Mouse (Mus musculus): Measurements from ENCODE around the gene Smim24. TPM values are rescaled to one million over a fixed set of nuclear protein-coding genes. Genes with fewer than 3 reads are reported as not detected.

The Smim24 gene
- polyA plus RNA-seq, 1 experiment from 2014 or later, result 2.8 TPM

DNA sequence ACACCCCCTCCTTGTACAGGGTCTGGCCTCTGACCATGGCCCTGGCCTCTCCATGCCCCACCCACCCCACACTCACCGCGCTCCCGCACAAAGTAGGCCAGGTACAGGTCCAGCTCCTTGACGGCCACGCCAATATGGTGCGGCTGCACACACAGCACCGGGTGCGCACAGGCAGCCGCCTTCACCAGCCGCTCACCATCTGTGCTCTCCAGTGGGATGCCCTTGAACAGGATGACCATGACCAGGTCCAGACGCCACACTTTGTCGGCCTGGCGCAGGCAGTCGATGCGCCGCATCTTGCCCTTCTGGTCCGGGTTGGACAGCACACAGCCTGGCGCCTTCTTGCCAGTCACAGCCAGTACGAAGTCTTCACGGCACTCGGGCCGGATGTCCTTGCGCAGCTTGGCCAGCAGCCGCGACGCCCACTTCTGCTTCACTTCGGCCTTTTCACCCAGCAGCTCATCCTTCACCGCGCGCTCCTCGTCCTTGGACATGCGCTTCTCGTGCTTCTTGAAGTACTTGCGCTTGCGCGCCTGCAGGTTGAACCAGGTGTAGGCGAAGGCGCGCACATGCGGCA lies 27.4 kb downstream of the Smim24 start:
- H3K4me2 ChIP-seq (replicated peaks), result no peak overlapping the region
- peaks cover 62% of the 10 kb centered on the region for H3K27me3 ChIP-seq
- H3K9ac ChIP-seq (replicated peaks), result no peak overlapping the region
- 87% methylated on average over 40 of the region's 40 CpGs for WGBS
- no peak overlapping the region for H3K27ac ChIP-seq (replicated peaks)
- peaks cover 48% of the 10 kb centered on the region for H3K4me1 ChIP-seq
- no peak overlapping the region for H3K4me3 ChIP-seq
- H3K9me3 ChIP-seq, result no peaks in the 10 kb centered on the region
- H3K36me3 ChIP-seq, result 0 out of 2 replicates have a peak, but pooled peaks cover 5% of the 10 kb centered on the region
- no peak for ATAC-seq (ENCODE audit: low FRiP score, low read depth)

DNA sequence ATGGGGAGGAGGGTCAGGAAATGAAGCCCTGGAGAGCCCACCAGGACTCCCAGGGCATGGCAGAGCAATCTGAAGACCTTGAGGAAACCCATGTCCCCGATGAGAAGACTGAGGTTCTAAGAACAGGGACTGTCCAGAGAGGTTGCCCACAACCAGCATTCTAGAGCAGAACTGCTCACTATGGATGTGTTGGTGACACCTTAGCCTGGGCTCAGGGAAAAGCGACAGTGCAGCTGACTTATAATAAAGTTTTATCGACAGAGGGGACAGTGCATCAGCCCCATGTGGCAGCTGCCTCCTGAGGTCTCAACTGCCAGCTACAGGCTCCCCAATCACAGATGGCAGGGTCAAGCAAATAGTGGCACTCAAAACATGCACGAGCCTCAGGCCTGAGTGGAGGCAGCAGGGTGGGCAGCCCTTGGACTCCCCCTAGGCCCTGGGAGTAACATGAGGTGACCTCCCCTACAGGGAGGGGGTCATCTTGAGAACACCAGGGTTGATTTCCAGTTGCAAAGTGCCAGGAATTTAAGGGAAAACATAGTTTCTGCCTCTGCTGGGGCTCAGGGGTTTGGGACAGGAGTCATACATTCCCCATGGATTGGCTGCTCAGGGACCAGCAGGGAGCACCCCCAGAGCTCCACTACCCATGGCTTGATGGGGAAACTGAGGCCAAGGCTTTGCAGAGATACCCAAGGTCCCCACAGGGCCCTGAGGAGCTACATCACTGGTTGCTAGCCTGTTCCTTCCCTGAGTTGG lies 28.4 kb downstream of the Smim24 start:
- Histone ChIP-seq H3K4me2 (replicated peaks) (no peak overlapping the region), H3K27ac (replicated peaks) (no peak overlapping the region), H3K9me3 (no peaks in the 10 kb centered on the region), H3K4me1 (peaks cover 45% of the 10 kb centered on the region), H3K4me3 (no peak overlapping the region), H3K27me3 (peaks cover 71% of the 10 kb centered on the region), H3K36me3 (0 out of 2 replicates have a peak, but pooled peaks cover 5% of the 10 kb centered on the region), H3K9ac (replicated peaks) (no peak overlapping the region)
- no peak for ATAC-seq (ENCODE audit: low FRiP score, low read depth)
- WGBS, result 72% methylated on average over 4 of the region's 4 CpGs

DNA sequence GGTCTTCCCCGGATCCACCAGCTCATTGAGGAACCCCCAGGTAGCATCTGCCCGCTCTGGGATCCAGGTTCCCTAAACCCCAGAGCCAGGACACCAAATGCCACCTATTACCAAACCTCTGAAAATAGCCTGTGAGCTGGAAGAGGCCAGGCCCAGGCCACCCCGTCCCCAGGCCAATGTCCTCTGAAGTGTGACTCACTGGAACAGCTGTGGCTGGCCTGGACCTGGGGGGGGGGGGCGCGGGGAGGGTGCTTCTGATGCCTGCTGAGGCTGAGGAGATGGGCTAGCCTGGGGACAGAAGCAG lies 28.9 kb downstream of the Smim24 start:
- peaks cover 77% of the 10 kb centered on the region for H3K27me3 ChIP-seq

DNA sequence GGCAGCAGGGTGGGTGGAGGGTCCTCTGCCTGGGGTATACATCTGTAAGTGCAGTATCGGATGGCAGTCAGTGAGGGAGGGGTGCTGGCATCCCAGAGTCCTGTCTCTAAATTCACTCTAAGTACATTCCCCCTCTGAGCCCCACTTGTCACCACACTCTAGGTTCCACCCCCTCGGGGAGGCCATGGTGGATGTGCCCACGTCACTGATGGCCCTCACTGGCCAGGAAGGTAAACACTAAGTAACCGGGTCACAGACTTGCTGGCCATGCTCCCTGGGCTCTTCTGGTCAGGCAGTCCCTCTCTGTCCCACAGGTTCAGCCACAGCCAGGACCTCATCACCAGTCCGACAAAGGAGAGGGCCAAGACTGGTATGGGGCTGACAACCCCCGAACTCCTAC lies 29.3 kb downstream of the Smim24 start:
- peaks cover 45% of the 10 kb centered on the region for H3K4me1 ChIP-seq
- peaks cover 78% of the 10 kb centered on the region for H3K27me3 ChIP-seq
- 71% methylated on average over 6 of the region's 6 CpGs for WGBS
- ATAC-seq (ENCODE audit: low FRiP score, low read depth), result no peak
- H3K36me3 ChIP-seq, result 0 out of 2 replicates have a peak, but pooled peaks cover 5% of the 10 kb centered on the region
- no peak overlapping the region for H3K4me2 ChIP-seq (replicated peaks)
- H3K27ac ChIP-seq (replicated peaks), result no peak overlapping the region
- no peak overlapping the region for H3K9ac ChIP-seq (replicated peaks)
- H3K4me3 ChIP-seq, result no peak overlapping the region
- no peaks in the 10 kb centered on the region for H3K9me3 ChIP-seq

More for the DNA sequence above, 28.9 kb downstream of the Smim24 start:
- no peak overlapping the region for H3K4me2 ChIP-seq (replicated peaks)
- H3K4me1 ChIP-seq, result peaks cover 45% of the 10 kb centered on the region
- H3K36me3 ChIP-seq, result 0 out of 2 replicates have a peak, but pooled peaks cover 5% of the 10 kb centered on the region
- no peak overlapping the region for H3K4me3 ChIP-seq
- ATAC-seq (ENCODE audit: low FRiP score, low read depth), result no peak
- 82% methylated on average over 5 of the region's 5 CpGs for WGBS
- H3K9ac ChIP-seq (replicated peaks), result no peak overlapping the region
- no peaks in the 10 kb centered on the region for H3K9me3 ChIP-seq
- no peak overlapping the region for H3K27ac ChIP-seq (replicated peaks)

DNA sequence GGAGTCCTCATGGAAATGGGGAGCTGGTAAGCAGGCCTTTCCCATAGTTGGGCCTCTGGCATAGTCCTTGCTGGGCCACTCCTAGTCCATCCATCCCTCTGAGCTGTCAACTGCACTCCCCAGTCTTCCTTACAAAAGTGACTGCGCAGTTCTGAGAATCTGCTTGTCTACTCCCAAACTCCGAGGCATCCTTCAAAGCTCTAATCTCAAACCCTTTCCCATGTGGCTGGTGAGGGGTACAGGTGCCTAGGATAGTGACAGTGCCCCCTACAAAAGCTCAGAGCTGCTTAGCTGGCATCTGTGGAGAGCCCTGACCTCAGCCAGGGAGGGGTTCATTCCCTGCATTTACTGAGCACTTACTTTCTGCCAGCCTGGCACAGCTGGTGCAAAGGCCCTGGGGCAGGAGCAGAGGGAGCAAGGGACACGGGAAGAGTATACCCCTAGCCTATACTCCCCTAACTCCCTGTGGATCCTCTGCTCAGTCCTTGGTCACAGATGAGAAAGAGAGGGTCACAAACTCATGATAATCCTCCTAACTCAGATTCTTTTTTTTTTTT lies 29.9 kb downstream of the Smim24 start:
- Histone ChIP-seq H3K4me3 (no peak overlapping the region), H3K27ac (replicated peaks) (no peak overlapping the region; the same call in 1 of the 2 replicates), H3K9me3 (no peaks in the 10 kb centered on the region), H3K9ac (replicated peaks) (no peak overlapping the region), H3K36me3 (0 out of 2 replicates have a peak, but pooled peaks cover 5% of the 10 kb centered on the region), H3K4me1 (peaks cover 42% of the 10 kb centered on the region), H3K4me2 (replicated peaks) (no peak overlapping the region), H3K27me3 (peaks cover 78% of the 10 kb centered on the region)
- 78% methylated on average over 3 of the region's 3 CpGs for WGBS
- no peak for ATAC-seq (ENCODE audit: low FRiP score, low read depth)

DNA sequence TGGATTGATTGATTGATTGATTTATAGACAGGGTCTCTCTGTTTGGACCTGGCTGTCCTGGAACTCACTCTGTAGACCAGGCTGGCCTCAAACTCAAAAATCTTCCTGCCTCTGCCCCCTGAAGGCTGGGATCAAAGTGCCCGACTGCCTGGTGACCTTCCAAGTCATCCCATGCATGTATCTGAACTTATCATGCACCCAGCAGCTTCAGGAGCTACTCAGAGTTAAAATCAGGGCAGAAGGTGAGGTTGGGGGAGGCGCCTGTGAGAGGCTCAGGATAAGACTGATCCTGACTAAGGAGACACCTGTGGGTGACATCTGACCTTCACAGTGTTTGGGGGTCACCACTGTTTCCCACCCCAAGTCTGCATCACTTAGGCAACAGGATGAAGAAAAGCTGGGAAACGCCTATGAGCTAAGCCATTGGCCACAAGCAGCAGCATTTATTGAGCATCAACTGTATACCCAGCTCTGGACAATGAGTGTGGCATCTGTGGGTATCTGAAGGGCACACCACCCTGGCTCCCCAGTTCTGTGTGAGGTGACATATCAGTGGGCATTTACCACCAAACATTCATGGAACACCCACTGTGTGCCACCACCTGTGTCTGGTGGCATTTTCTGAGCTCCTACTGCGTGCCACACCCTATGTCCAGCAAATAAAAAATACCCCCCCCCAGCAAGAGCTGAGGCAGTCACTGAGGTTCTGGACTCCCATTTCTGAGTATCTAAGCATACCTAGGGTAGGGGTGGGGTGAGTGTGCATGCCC lies 30.8 kb downstream of the Smim24 start:
- Histone ChIP-seq H3K9me3 (no peaks in the 10 kb centered on the region), H3K27ac (replicated peaks) (no peak overlapping the region), H3K4me1 (peaks cover 34% of the 10 kb centered on the region), H3K36me3 (0 out of 2 replicates have a peak, but pooled peaks cover 5% of the 10 kb centered on the region), H3K4me2 (replicated peaks) (no peak overlapping the region), H3K4me3 (no peak overlapping the region), H3K9ac (replicated peaks) (peak overlapping the region; percentile 37; the same call in 1 of the 2 replicates), H3K27me3 (peaks cover 81% of the 10 kb centered on the region)
- WGBS, result 71% methylated on average over 4 of the region's 4 CpGs
- ATAC-seq (ENCODE audit: low FRiP score, low read depth), result no peak

DNA sequence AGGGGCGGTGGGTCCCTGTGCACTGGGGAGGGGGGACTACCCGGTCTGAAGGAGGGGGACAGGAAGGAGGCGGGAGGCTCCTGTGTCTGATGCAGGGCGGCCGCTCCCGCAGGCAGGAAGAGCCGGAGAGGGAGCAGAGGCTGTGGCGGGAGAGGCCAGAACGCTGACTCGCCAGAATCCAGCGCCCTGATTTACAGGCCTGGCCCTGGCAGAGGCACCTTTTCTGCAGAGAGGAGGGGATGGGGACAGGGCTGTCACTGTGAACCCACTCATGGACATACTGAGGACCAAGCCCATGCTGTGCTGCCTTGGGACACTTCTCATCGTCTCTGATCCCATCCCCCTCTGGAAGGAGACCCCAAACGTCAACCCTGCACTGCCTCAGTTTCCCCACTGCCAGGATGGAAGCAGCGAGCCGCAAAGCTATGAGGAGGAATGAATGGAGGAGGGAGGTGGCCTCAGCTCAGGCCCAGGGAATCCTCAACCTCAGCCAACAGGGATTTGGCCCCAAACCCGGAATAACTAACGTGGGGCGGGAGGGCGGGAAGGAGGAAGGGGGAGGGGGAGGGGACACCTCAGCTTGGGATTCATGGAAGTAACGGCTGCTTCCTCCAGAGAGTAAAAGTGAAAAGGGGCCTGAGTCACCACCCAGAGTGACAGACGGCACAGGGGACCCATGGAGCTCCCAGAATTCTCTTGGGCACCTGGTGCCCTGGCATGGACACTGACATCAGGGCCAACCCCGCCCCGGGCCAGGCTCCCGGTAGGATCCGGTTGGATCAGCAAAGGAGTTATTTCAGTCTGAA lies 31.6 kb downstream of the Smim24 start:
- 6% methylated on average over 24 of the region's 25 CpGs for WGBS
- Histone ChIP-seq H3K9me3 (no peaks in the 10 kb centered on the region), H3K36me3 (0 out of 2 replicates have a peak, but pooled peaks cover 5% of the 10 kb centered on the region), H3K9ac (replicated peaks) (peak overlapping the region; percentile 37; the same call in 1 of the 2 replicates), H3K4me2 (replicated peaks) (no peak overlapping the region), H3K27ac (replicated peaks) (no peak overlapping the region), H3K27me3 (peaks cover 86% of the 10 kb centered on the region), H3K4me3 (no peak overlapping the region), H3K4me1 (peaks cover 33% of the 10 kb centered on the region)
- ATAC-seq (ENCODE audit: low FRiP score, low read depth), result no peak

DNA sequence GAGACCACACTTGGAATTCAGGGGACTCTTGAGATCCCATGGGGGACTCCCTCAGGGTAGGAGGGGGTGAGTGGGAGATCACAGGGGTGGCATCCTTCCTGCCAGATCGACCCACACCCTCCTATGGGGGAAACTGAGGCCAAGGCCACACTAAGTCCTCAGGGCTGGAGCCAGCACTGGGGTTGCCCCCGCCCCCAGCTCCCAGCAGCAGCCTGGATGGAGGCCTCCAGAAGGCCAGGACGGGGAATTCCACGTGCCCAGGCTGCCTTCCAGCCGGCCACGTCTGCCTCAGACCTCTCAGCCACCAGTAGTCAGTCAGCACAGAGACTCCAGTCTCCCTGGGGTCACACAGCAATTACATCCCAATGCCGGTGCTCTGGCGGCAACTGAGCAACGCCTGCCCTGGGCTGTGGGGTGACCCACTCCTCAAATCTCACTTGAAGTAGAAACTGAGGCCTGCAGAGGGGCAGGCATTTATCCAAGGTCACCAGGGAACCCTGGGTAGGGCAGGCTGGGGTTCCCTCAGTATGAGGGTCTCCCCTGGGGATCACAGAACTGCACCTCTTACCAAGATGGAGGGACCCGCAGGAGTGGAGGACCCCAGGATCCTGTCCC lies 32.5 kb downstream of the Smim24 start:
- H3K4me1 ChIP-seq, result peaks cover 37% of the 10 kb centered on the region
- H3K27me3 ChIP-seq, result peaks cover 84% of the 10 kb centered on the region
- WGBS, result 32% methylated on average over 10 of the region's 10 CpGs
- no peak overlapping the region for H3K4me2 ChIP-seq (replicated peaks)
- no peak for ATAC-seq (ENCODE audit: low FRiP score, low read depth)
- H3K27ac ChIP-seq (replicated peaks), result no peak overlapping the region
- no peaks in the 10 kb centered on the region for H3K36me3 ChIP-seq
- H3K9me3 ChIP-seq, result no peaks in the 10 kb centered on the region
- no peak overlapping the region; the same call in 1 of the 2 replicates for H3K9ac ChIP-seq (replicated peaks)
- H3K4me3 ChIP-seq, result peak overlapping the region; percentile 39; the same call in 1 of the 2 replicates

DNA sequence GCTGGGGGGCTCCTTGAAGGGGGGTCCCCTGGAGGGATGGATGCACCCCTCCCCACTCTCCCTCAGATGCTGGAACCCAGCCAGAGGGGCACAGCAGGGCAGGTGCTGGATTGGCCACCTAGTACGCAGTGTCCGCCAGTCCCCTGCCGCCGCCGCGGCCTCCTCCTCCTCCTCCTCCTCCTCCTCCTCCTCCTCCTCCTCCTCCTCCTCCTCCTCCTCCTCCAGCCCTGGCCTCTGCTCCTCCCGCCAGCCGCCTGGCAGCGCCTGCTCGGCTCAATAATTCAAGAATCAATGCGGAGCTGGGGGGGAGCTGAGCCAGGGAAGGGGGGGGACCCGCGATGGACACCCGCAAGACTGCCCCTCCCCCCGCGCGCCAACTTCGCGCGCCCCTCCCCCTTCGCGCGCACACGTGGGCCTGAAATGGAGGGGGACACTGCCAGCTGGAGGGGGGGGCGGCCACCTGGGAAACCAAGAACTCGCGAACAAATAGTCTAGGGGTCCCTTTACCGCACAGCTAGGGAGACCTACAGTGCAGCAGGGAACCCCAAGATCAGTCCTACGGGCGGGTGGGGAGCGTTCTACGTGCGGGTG lies 33.3 kb downstream of the Smim24 start:
- H3K9ac ChIP-seq (replicated peaks), result peak overlapping the region; percentile 41
- H3K4me3 ChIP-seq, result peak overlapping the region; percentile 39
- peaks cover 83% of the 10 kb centered on the region for H3K27me3 ChIP-seq
- ATAC-seq (ENCODE audit: low FRiP score, low read depth), result no peak
- peaks cover 42% of the 10 kb centered on the region for H3K4me1 ChIP-seq
- WGBS, result 3% methylated on average over 12 of the region's 33 CpGs
- H3K27ac ChIP-seq (replicated peaks), result no peak overlapping the region
- H3K4me2 ChIP-seq (replicated peaks), result peak overlapping the region; percentile 51
- H3K36me3 ChIP-seq, result no peaks in the 10 kb centered on the region
- H3K9me3 ChIP-seq, result no peaks in the 10 kb centered on the region

DNA sequence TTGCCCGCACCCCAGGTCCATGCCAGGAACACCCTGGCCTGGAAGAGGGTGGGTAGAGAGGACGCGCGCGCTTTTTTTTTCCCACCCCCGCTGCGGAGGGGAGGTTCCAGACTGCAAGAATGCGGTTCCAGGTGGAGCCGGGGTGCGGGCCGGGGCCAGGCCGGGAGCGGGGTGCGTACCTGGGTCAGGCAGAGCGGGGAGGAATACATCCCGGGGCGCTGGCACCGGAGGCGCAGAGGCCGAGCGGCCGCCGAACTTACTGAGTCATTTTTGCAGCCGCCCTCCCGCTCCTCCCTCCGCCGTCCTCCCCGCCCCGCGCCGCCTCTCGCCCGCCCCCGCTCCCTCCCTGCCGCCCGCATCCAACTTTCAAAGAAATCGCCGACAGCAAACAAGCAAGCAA lies 34.0 kb downstream of the Smim24 start:
- H3K9ac ChIP-seq (replicated peaks), result peak overlapping the region; percentile 21; the same call in 1 of the 2 replicates
- ATAC-seq (ENCODE audit: low FRiP score, low read depth), result no peak
- H3K9me3 ChIP-seq, result no peaks in the 10 kb centered on the region
- peak overlapping the region; percentile 51 for H3K4me2 ChIP-seq (replicated peaks)
- H3K36me3 ChIP-seq, result no peaks in the 10 kb centered on the region
- peak overlapping the region; percentile 39 for H3K4me3 ChIP-seq
- peaks cover 86% of the 10 kb centered on the region for H3K27me3 ChIP-seq
- peaks cover 46% of the 10 kb centered on the region for H3K4me1 ChIP-seq
- under 1% methylated on average over 25 of the region's 38 CpGs for WGBS
- no peak overlapping the region for H3K27ac ChIP-seq (replicated peaks)

Measured in midbrain, embryonic 12.5 days (tissue).